Mouse (Mus musculus): ENCODE results near the gene Tent5a. TPM values are rescaled to one million over a fixed set of nuclear protein-coding genes. Genes with fewer than 3 reads are reported as not detected.

Gene Tent5a
- polyA plus RNA-seq, 1 experiment = 3.7 TPM

DNA sequence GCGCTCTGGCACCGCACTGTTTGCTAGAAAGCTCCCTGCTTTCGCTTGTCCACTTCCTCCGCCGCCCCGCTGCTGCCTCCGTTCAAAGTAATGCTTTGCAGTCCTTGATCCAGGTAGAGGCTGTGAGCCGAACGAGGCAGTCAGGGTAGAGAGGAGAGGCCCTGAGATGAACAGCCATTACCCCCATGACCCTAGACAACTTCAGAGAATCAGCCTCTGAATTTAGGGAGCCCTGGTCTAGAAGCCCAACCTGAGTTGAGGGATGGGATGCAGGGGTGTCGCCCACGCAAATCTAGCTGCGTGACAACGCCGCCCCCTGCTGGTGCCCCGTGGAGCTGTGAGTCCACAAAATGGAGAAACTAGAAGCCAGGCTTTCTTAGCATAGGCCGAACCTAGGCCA is 1.1 kb upstream of the Tent5a start:
- peak overlapping the region; percentile 46 for H3K4me3 ChIP-seq (ENCODE audit: control insufficient read depth, insufficient read depth, low read length)
- H3K27me3 ChIP-seq (ENCODE audit: control insufficient read depth, insufficient read depth, low read length) = peaks cover 5% of the 10 kb centered on the region; the same call in 1 of the 2 replicates
- TF ChIP-seq POLR2A (IDR thresholded peaks at IDR 0.05; ENCODE audit: control insufficient read depth, extremely low read depth, insufficient read depth, low read length, poor library complexity) (no peak), CTCF (IDR thresholded peaks at IDR 0.05; ENCODE audit: borderline replicate concordance, control insufficient read depth, extremely low read depth, insufficient read depth, low read length, poor library complexity) (peak; percentile 88; the same call in 1 of the 2 replicates)
- H3K27ac ChIP-seq (ENCODE audit: control insufficient read depth, insufficient read depth, low read length) = peak overlapping the region; percentile 1; the same call in 1 of the 2 replicates
- no peaks in the 10 kb centered on the region for H3K36me3 ChIP-seq (ENCODE audit: control insufficient read depth, insufficient read depth, low read length)
- 4% methylated on average over 16 of the region's 16 CpGs for WGBS
- peaks cover 17% of the 10 kb centered on the region for H3K4me1 ChIP-seq (replicated peaks; ENCODE audit: control insufficient read depth, insufficient read depth, low read length)
- peak; percentile 83 for DNase-seq

DNA sequence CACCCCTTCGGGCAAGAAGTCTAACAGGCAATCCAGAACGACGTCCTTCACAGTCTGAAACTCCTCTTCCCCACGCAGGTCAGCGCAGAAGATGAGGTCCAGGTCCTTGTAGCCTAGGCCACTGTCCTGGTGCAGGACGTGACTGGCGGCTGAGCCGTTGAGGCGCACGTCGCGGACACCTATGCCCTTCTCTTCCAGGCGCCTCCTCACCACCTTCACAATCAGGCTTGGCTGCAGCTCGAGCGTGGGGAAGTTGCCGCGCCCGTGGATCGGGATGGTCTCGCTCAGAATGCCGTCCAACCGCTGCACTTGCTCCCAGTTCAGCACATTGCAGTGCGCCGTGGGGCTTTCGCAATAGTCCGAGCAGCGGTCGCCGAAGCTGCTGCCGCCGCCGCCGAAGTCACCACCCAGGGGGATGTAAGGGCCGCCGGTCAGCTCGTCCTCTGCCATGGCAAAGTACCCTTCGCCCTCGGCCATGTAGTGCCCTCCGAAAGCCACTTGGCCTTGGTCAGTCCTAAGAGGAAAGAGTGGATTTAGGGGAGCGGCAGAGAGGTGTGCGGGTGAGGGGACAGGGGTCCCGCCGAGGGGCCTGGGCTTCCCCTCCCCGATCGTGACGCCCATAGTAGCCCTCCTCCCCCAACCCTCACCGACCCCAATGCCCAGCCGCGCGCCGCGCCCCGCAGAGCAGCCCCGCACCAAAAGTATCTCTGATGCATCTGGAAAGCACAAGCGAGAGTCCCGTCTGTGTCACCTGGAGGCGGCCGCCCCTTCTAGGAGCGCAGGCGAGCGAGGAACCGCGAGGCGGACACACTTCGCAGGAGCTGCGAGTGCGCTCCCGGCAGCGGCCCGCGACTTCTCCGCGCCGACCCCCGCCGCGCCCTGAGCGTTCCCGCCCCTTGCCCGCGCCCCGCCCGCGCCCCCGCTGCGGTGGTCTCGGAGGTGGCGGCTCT is 581 bp downstream of the Tent5a start:
- TF ChIP-seq POLR2A (IDR thresholded peaks at IDR 0.05; ENCODE audit: control insufficient read depth, extremely low read depth, insufficient read depth, low read length, poor library complexity) (no peak), CTCF (IDR thresholded peaks at IDR 0.05; ENCODE audit: borderline replicate concordance, control insufficient read depth, extremely low read depth, insufficient read depth, low read length, poor library complexity) (no peak)
- WGBS = 2% methylated on average over 88 of the region's 88 CpGs
- DNase-seq = peak; percentile 18

DNA sequence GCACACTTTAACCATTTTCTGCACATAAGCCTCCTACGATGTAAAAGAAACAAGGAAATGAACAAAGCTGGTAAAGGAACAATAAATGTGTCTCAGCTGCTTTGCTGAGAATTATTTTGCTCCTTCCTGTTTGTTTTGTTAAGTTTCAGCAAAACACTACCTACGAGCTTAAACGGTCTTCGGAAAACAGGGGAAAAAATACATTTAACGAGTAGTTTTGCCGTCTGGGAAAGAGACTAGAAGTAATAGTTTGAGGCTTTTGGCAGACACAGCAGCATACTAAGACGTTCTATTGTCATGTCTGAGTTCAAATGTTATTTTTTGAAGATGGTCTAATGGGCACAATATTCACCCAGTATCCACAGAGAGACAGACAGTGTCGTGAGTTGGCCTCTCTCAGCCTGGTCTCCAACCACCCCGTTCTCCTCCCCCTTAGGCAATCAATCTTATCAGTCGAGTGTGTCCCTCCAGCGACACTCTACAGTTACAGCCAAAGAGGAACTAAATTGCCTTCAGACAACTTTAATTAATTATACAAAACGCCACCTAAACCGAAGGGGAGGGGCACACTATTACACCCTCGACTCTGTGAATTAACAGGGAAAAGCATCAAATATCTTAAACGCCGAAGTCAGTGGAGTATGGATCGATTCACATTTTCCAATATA is 1.8 kb downstream of the Tent5a start:
- Histone ChIP-seq H3K36me3 (ENCODE audit: control insufficient read depth, insufficient read depth, low read length) (no peaks in the 10 kb centered on the region), H3K27ac (ENCODE audit: control insufficient read depth, insufficient read depth, low read length) (no peak overlapping the region), H3K27me3 (ENCODE audit: control insufficient read depth, insufficient read depth, low read length) (peaks cover 5% of the 10 kb centered on the region; the same call in 1 of the 2 replicates), H3K4me3 (ENCODE audit: control insufficient read depth, insufficient read depth, low read length) (no peak overlapping the region), H3K4me1 (replicated peaks; ENCODE audit: control insufficient read depth, insufficient read depth, low read length) (peaks cover 17% of the 10 kb centered on the region)
- DNase-seq = no peak
- WGBS = 29% methylated on average over 17 of the region's 17 CpGs
- TF ChIP-seq POLR2A (IDR thresholded peaks at IDR 0.05; ENCODE audit: control insufficient read depth, extremely low read depth, insufficient read depth, low read length, poor library complexity) (no peak), CTCF (IDR thresholded peaks at IDR 0.05; ENCODE audit: borderline replicate concordance, control insufficient read depth, extremely low read depth, insufficient read depth, low read length, poor library complexity) (no peak)

More for the DNA sequence above, 581 bp downstream of the Tent5a start:
- Histone ChIP-seq H3K4me3 (ENCODE audit: control insufficient read depth, insufficient read depth, low read length) (peak overlapping the region; percentile 46), H3K36me3 (ENCODE audit: control insufficient read depth, insufficient read depth, low read length) (no peaks in the 10 kb centered on the region), H3K27me3 (ENCODE audit: control insufficient read depth, insufficient read depth, low read length) (peaks cover 5% of the 10 kb centered on the region; the same call in 1 of the 2 replicates), H3K27ac (ENCODE audit: control insufficient read depth, insufficient read depth, low read length) (no peak overlapping the region), H3K4me1 (replicated peaks; ENCODE audit: control insufficient read depth, insufficient read depth, low read length) (peaks cover 17% of the 10 kb centered on the region)

DNA sequence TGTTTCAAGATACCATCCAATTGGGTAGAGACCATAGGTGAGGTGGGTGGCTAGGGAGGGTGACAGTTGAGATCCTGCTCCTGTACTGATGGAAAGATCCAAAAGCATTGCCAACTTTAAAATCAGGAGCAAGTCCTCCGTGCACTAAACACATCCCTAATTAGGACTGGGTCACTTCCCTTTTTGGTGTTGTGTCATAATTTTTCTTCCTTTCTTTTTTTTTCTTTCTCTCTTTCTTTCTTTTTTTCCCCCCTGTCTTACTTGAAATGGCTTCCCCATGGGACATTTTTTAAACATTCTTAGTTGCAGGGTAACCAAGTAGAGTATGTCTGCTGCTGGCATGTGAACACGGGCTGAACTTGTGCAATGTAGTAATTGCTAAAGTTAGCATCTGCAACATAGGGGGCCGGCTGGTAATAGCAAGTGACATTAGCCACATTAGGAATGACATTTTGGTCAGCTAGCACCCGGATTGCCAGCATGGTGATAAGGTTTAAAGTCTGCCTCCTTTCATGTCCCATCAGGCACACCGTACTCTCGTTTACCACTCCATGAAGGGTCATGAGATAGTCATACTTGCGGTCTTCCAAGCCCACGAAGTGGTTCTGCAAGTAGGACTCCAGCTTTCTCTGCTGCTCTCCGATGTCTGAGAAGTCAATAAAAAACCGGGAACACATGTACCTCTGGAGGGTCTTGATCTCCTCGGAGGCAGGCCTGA is 2.8 kb downstream of the Tent5a start:
- Histone ChIP-seq H3K36me3 (ENCODE audit: control insufficient read depth, insufficient read depth, low read length) (no peaks in the 10 kb centered on the region), H3K4me3 (ENCODE audit: control insufficient read depth, insufficient read depth, low read length) (no peak overlapping the region), H3K27ac (ENCODE audit: control insufficient read depth, insufficient read depth, low read length) (no peak overlapping the region), H3K27me3 (ENCODE audit: control insufficient read depth, insufficient read depth, low read length) (peaks cover 5% of the 10 kb centered on the region; the same call in 1 of the 2 replicates), H3K4me1 (replicated peaks; ENCODE audit: control insufficient read depth, insufficient read depth, low read length) (peaks cover 17% of the 10 kb centered on the region)
- no peak for TF ChIP-seq CTCF (IDR thresholded peaks at IDR 0.05; ENCODE audit: borderline replicate concordance, control insufficient read depth, extremely low read depth, insufficient read depth, low read length, poor library complexity)
- TF ChIP-seq POLR2A (IDR thresholded peaks at IDR 0.05; ENCODE audit: control insufficient read depth, extremely low read depth, insufficient read depth, low read length, poor library complexity) = no peak
- WGBS = 77% methylated on average over 11 of the region's 11 CpGs
- no peak for DNase-seq

DNA sequence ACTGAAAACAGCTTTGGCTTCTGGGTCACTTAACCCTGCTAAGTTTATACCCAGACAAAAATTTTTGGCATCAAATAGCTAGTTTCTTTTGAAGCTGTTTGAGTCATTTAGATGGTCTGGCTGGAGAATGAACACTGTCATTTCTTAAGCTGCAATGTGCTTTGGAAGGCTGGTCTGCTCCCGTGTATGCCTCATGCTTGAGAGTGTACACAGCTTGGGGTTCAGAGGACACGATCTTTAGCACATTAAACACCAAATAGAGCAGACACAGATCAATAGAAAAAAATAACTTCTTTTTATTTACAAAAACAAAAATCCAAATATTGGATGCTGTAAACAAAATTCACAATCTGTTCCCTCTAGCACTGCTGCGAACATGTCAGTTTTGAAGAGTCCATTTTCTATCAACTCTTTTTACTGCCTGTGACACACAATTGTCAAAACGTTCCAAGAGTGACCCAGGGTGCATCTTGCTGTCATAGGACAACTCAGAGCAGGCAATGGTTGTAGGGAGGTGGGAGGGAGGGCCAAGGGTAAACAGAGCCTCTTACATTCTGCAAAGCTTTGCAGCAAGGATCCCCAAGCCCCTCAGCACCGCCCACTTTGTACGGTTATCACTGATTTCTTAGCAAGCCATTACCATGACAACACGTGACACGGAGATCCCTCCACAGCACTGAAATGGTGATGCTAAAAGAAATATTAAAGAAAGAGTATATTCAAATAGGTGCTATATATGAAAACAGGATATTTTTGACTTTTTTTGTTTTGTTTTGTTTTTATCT is 6.8 kb downstream of the Tent5a start:
- Histone ChIP-seq H3K27ac (ENCODE audit: control insufficient read depth, insufficient read depth, low read length) (no peak overlapping the region), H3K36me3 (ENCODE audit: control insufficient read depth, insufficient read depth, low read length) (no peaks in the 10 kb centered on the region), H3K27me3 (ENCODE audit: control insufficient read depth, insufficient read depth, low read length) (no peaks in the 10 kb centered on the region), H3K4me1 (replicated peaks; ENCODE audit: control insufficient read depth, insufficient read depth, low read length) (no peaks in the 10 kb centered on the region), H3K4me3 (ENCODE audit: control insufficient read depth, insufficient read depth, low read length) (no peak overlapping the region)
- no peak for DNase-seq
- TF ChIP-seq POLR2A (IDR thresholded peaks at IDR 0.05; ENCODE audit: control insufficient read depth, extremely low read depth, insufficient read depth, low read length, poor library complexity) = no peak
- no peak for TF ChIP-seq CTCF (IDR thresholded peaks at IDR 0.05; ENCODE audit: borderline replicate concordance, control insufficient read depth, extremely low read depth, insufficient read depth, low read length, poor library complexity)
- 91% methylated on average over 8 of the region's 8 CpGs for WGBS

Measured in thymus, adult 2 months (tissue).